Mouse (Mus musculus) ES-E14 (cell line): ENCODE measurements around the gene Rbm47. TPM values are rescaled to one million over a fixed set of nuclear protein-coding genes. Genes with fewer than 3 reads are reported as not detected.
A peak's percentile ranks its signal among the peaks of the same experiment; 100 is the strongest.

Experiments used
- DNase-seq: peaks from one replicate; pipeline ENCODE4 v3.0.0-alpha.2; 2013; ENCODE audit warnings: low read depth, low spot score
- H3K27ac ChIP-seq: 2 replicates; pipeline ENCODE4 v1.5.1; 2012; ENCODE audit warnings: low read depth, mild to moderate bottlenecking, low read length, moderate library complexity, mixed read lengths; ENCODE audit not compliant: poor library complexity, insufficient read depth, severe bottlenecking
- H3K36me3 ChIP-seq: 2 replicates; pipeline ENCODE4 v1.6.1; 2012; ENCODE audit warnings: mild to moderate bottlenecking, low read length, moderate library complexity, mixed read lengths; ENCODE audit not compliant: control insufficient read depth, poor library complexity, insufficient read depth, severe bottlenecking
- H3K4me1 ChIP-seq, 2 experiments: fragments of 150-350 bp in 1 of 2; sonication (generic) in 1 of 2; 2 replicates each; pipeline ENCODE4 v1.6.1; 2012; ENCODE audit warnings: low read length in 2 of 2, mild to moderate bottlenecking in 1 of 2, mixed read lengths in 1 of 2; ENCODE audit not compliant: control insufficient read depth in 2 of 2, insufficient read depth in 2 of 2, poor library complexity in 1 of 2
- H3K4me3 ChIP-seq, 2 experiments: fragments of 150-350 bp in 1 of 2; sonication (generic) in 1 of 2; 2 replicates each; pipeline ENCODE4 v1.5.1; 2012; ENCODE audit warnings: low read length in 2 of 2, low read depth in 1 of 2, mild to moderate bottlenecking in 1 of 2, mixed read lengths in 1 of 2; ENCODE audit not compliant: insufficient read depth in 1 of 2, poor library complexity in 1 of 2, severe bottlenecking in 1 of 2
- H3K9ac ChIP-seq: 2 replicates; pipeline ENCODE4 v1.6.1; 2012; ENCODE audit warnings: low read depth, mild to moderate bottlenecking, low read length, mixed read lengths; ENCODE audit not compliant: poor library complexity, insufficient read depth, severe bottlenecking
- H3K9me3 ChIP-seq: fragments of 150-350 bp; sonication (generic); 2 replicates; pipeline ENCODE4 v1.6.1; 2012; ENCODE audit warnings: low read depth, mild to moderate bottlenecking, low read length; ENCODE audit not compliant: control insufficient read depth, insufficient read depth
- CHD2 ChIP-seq: IDR thresholded peaks from 2 replicates; pipeline ENCODE4 v1.6.1; 2014; ENCODE audit warnings: mild to moderate bottlenecking, low read depth, low read length, inconsistent platforms
- HCFC1 ChIP-seq: IDR thresholded peaks from 2 replicates; pipeline ENCODE4 v1.6.1; 2012; ENCODE audit warnings: low read length, inconsistent platforms, borderline replicate concordance; ENCODE audit not compliant: insufficient read depth
- MAFK ChIP-seq: IDR thresholded peaks from 2 replicates; pipeline ENCODE4 v1.6.1; 2014; ENCODE audit warnings: mild to moderate bottlenecking, low read depth, low read length, inconsistent platforms; ENCODE audit not compliant: insufficient read depth
- ZC3H11A ChIP-seq: IDR thresholded peaks from 2 replicates; pipeline ENCODE4 v1.6.1; 2012; ENCODE audit warnings: low read depth, mild to moderate bottlenecking, inconsistent platforms, low read length, borderline replicate concordance
- ZNF384 ChIP-seq: IDR thresholded peaks from 2 replicates; pipeline ENCODE4 v1.6.1; 2012; ENCODE audit warnings: low read depth, low read length, inconsistent platforms
- in situ Hi-C, 2 experiments: fragments of 600-800 bp; cut with MboI; formaldehyde crosslinking; loops; one replicate each; pipeline ENCODE4 v1.15.1; 2025; ENCODE audit warnings: low sequenced_read_pairs in 2 of 2, inconsistent platforms in 1 of 2; ENCODE audit not compliant: unreplicated experiment in 2 of 2
- total RNA-seq: library from RNA; depleted of rRNA; stranded (reverse); fragments of 300-350 nt; gene quantifications from 2 replicates; pipeline ENCODE4 v1.2.3, GENCODE M21; 2012

Gene Rbm47
- total RNA-seq, 1 experiment = 13.4 TPM

GRCm38 (mm10) chr5:66112059-66112458 is 60.9 kb downstream of the Rbm47 start:
- no peaks in the 10 kb centered on the region for H3K9me3 ChIP-seq
- TF ChIP-seq ZC3H11A (no peak), ZNF384 (no peak), HCFC1 (no peak), MAFK (no peak), CHD2 (no peak)
- H3K4me3 ChIP-seq = no peak overlapping the region
- no peak overlapping the region for H3K9ac ChIP-seq
- H3K4me1 ChIP-seq = no peaks in the 10 kb centered on the region
- H3K27ac ChIP-seq = no peak overlapping the region
- in situ Hi-C loops = no loop called here
- DNase-seq = no peak
- no peaks in the 10 kb centered on the region for H3K36me3 ChIP-seq

- no peaks in the 10 kb centered on the region for H3K9me3 ChIP-seq
- H3K4me1 ChIP-seq = no peaks in the 10 kb centered on the region
- H3K36me3 ChIP-seq = no peaks in the 10 kb centered on the region
- H3K27ac ChIP-seq = no peak overlapping the region
- H3K4me3 ChIP-seq = no peak overlapping the region
- DNase-seq = no peak
- TF ChIP-seq MAFK = no peak
- TF ChIP-seq HCFC1 = no peak
- TF ChIP-seq CHD2 = no peak
- TF ChIP-seq ZNF384 = no peak
- no peak for TF ChIP-seq ZC3H11A
- in situ Hi-C loops = no loop called here
- no peak overlapping the region for H3K9ac ChIP-seq
These were observed 66.5 kb downstream of the Rbm47 start for GRCm38 (mm10) chr5:66106372-66106771.

DNA sequence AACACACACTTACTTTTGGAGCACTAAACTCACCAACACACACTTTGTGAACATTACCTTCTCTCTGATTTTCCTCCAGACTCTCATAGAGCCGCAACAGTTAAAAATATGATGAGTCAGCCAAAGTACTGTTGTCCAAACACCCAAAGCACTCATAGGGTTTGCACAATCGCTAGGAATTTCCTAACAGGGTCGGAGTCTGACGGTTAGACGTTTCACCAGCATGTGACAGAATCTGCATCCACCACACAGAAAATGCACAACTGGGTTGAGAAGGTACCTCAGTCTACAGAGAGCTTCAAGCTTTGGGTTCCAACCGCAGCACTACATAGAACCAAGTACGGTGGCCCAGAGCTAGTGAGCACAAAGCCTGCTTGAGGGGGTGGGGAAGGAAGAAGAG is 67.0 kb downstream of the Rbm47 start:
- no peaks in the 10 kb centered on the region for H3K36me3 ChIP-seq
- DNase-seq = no peak
- no peak overlapping the region for H3K9ac ChIP-seq
- H3K9me3 ChIP-seq = no peaks in the 10 kb centered on the region
- TF ChIP-seq ZNF384 (no peak), MAFK (peak; percentile 71)
- in situ Hi-C loops = no loop called here
- no peak overlapping the region for H3K4me3 ChIP-seq
- H3K4me1 ChIP-seq = no peaks in the 10 kb centered on the region
- H3K27ac ChIP-seq = no peak overlapping the region

DNA sequence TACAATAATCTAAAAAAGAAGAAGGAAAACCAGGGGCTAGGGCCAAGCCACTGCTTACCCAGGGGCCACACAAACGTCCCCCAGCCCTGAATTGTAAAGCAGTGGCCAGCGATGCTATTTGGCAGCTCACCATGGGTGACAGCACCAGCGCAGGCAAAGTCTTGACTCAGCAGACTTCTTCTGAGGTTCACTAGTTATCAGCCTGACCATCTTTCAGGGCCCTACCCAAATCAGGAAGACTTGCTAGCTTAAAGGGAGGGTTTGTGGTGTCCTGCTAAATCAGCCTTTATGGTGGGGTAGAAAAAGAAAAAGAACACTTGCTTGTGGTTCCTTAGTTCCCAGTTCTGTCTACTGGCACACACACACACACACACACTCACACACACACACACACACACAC is 67.6 kb downstream of the Rbm47 start:
- Histone ChIP-seq H3K4me3 (no peak overlapping the region), H3K9ac (no peak overlapping the region), H3K4me1 (no peaks in the 10 kb centered on the region), H3K27ac (no peak overlapping the region), H3K36me3 (no peaks in the 10 kb centered on the region), H3K9me3 (no peaks in the 10 kb centered on the region)
- TF ChIP-seq ZNF384 (no peak), ZC3H11A (no peak), CHD2 (no peak), MAFK (no peak), HCFC1 (no peak)
- in situ Hi-C loops = no loop called here
- no peak for DNase-seq

DNA sequence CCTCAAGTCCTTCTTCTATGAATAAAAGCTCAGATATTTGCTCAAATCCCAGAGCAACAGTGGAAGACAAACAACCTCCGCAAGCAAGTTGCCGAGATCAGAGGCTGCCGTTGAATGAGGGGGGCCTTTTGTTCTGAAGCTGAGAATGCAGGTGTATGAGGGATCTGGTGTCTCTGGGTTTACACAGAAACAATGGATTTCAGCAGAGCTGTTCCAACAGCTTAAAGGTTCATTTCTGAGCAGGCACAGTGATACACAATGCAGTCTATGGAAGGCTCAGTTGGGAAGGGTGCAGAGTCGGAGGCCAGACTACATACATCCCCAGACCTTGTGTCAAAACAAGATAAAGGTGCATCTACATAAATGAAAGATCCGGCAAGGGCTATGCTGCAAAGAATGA is 69.5 kb downstream of the Rbm47 start:
- H3K36me3 ChIP-seq = no peaks in the 10 kb centered on the region
- DNase-seq = no peak
- no peak overlapping the region for H3K9ac ChIP-seq
- in situ Hi-C loops = no loop called here
- TF ChIP-seq HCFC1 (no peak), ZNF384 (no peak), MAFK (no peak), ZC3H11A (no peak), CHD2 (no peak)
- H3K4me3 ChIP-seq = no peak overlapping the region
- H3K27ac ChIP-seq = no peak overlapping the region
- H3K4me1 ChIP-seq = no peaks in the 10 kb centered on the region
- no peaks in the 10 kb centered on the region for H3K9me3 ChIP-seq
